Mouse (Mus musculus) limb, embryonic 10.5 days (tissue): Measurements from ENCODE around the gene Smim22. TPM values are rescaled to one million over a fixed set of nuclear protein-coding genes. Genes with fewer than 3 reads are reported as not detected.

ENCODE experiments used
- DNase-seq: peaks from one replicate; pipeline ENCODE4 v3.0.0-alpha.2; 2017; ENCODE audit warnings: low spot score
- H3K27ac ChIP-seq: fragments of 300-500 bp; sonication (generic); 2 replicates; pipeline ENCODE4 v1.5.1; 2016; ENCODE audit warnings: mild to moderate bottlenecking
- H3K27me3 ChIP-seq: fragments of 300-500 bp; sonication (generic); 2 replicates; pipeline ENCODE4 v1.6.1; 2016; ENCODE audit warnings: low read depth, mild to moderate bottlenecking; ENCODE audit not compliant: poor library complexity, severe bottlenecking
- H3K36me3 ChIP-seq: fragments of 300-500 bp; sonication (generic); 2 replicates; pipeline ENCODE4 v1.6.1; 2016; ENCODE audit warnings: mild to moderate bottlenecking, moderate library complexity
- H3K4me1 ChIP-seq: fragments of 300-500 bp; sonication (generic); 2 replicates; pipeline ENCODE4 v1.6.1; 2016
- H3K4me3 ChIP-seq: fragments of 300-500 bp; sonication (generic); 2 replicates; pipeline ENCODE4 v1.5.1; 2016; ENCODE audit warnings: mild to moderate bottlenecking, moderate library complexity
- H3K9me3 ChIP-seq: fragments of 300-500 bp; sonication (generic); replicated peaks from 2 replicates; pipeline ENCODE4 v1.6.1; 2016; ENCODE audit warnings: mild to moderate bottlenecking
- WGBS: fragments of 180-500 bp; shearing (Covaris S2); methylation state at CpG from one replicate; pipeline ENCODE4 v1.1.7; 2016; 5-methylcytosine and 5-hydroxymethylcytosine counted together
- polyA plus RNA-seq: library from polyadenylated mRNA; unstranded; fragments of >200 nt; fragmentation: Nextera tagmentation; extraction: Ambion mirVana; gene quantifications from 2 replicates; pipeline ENCODE4 v1.2.1, GENCODE M21; 2016

Gene Smim22
- polyA plus RNA-seq = 1.6 and 2.2 TPM in 2 replicates

- no peaks in the 10 kb centered on the region for H3K9me3 ChIP-seq
- H3K4me3 ChIP-seq = no peak within 1 kb of the TSS
- H3K27me3 ChIP-seq = no peaks in the 10 kb centered on the region
- H3K27ac ChIP-seq = peak within 1 kb of the TSS; percentile 46; the same call in 1 of the 2 replicates
- peaks cover 15% of the 10 kb centered on the region for H3K4me1 ChIP-seq
- no peak for DNase-seq
- 39% methylated on average over 5 of the region's 5 CpGs for WGBS
- H3K36me3 ChIP-seq = peaks cover 18% of the 10 kb centered on the region
Measured at GRCm38 (mm10) chr16:5007067-5007466, at the start of gene Smim22. Gene Smim22, plus strand, starts transcription at chr16:5007288.

GRCm38 (mm10) chr16:4957446-4957845 lies 49.6 kb upstream of the Smim22 start:
- no peak overlapping the region for H3K27ac ChIP-seq
- peaks cover 3% of the 10 kb centered on the region; the same call in 1 of the 2 replicates for H3K4me1 ChIP-seq
- no peak overlapping the region for H3K4me3 ChIP-seq
- DNase-seq = no peak
- H3K27me3 ChIP-seq = no peaks in the 10 kb centered on the region
- H3K9me3 ChIP-seq = no peaks in the 10 kb centered on the region
- peaks cover 78% of the 10 kb centered on the region for H3K36me3 ChIP-seq
- 90% methylated on average over 3 of the region's 3 CpGs for WGBS

GRCm38 (mm10) chr16:4960260-4960659 lies 46.8 kb upstream of the Smim22 start:
- peaks cover 50% of the 10 kb centered on the region for H3K36me3 ChIP-seq
- DNase-seq = no peak
- H3K4me1 ChIP-seq = peaks cover 20% of the 10 kb centered on the region
- no peaks in the 10 kb centered on the region for H3K9me3 ChIP-seq
- WGBS = 93% methylated on average over 8 of the region's 8 CpGs
- no peaks in the 10 kb centered on the region for H3K27me3 ChIP-seq
- no peak overlapping the region for H3K27ac ChIP-seq
- H3K4me3 ChIP-seq = no peak overlapping the region

GRCm38 (mm10) chr16:4963346-4963745 lies 43.7 kb upstream of the Smim22 start:
- Histone ChIP-seq H3K9me3 (no peaks in the 10 kb centered on the region), H3K27ac (no peak overlapping the region)
- DNase-seq = no peak

DNA sequence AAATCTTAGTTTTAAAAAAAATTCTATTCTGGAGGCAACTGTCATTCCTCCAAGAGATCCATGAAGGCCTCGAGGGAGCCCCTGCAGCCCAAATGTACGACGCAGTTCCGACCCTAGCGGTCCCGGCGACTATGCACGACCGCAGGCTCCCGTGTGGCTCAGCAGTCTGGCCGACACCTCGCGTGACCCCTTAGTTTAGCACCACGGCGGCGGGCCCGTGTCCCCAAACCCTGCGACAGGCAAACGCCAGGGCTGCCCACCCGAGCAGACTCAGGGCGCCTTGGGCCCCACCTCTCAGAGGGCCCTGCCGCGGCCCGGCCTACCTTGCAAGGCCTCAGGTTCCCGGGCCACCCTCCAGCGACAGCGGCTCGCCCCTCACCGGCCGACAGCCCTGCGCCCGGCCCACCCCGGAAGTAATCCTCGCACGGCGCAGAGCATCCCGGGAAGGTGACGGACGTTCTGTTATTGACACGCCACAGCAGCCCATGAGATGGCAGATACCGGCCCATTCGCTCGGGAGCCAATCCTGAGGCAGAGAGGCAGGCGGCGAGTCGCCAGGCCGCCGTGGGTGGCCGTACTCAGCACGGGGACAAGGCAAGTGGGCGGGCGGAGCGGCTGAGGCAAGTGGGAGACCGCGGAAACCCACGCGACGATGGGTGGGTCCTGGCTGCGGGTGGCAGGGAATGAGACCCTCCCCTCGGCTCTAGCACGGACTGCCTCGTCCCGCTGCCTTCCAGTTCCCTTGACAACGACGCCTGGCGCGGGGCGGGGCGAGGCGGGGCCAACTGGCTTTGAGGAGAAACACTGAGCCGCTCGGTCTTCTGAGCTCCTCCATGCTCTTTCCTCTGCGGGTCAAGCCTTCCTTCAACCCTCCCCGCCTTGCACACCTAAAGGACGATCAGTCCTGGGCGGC lies 43.0 kb upstream of the Smim22 start, which contains the start of gene Anks3:
Gene Anks3, minus strand, starts transcription at position 409 of the 913 bp plus-strand sequence.
- H3K9me3 ChIP-seq = no peaks in the 10 kb centered on the region
- peak; percentile 96 for DNase-seq
- WGBS = under 1% methylated on average over 76 of the region's 76 CpGs
- H3K4me1 ChIP-seq = peaks cover 23% of the 10 kb centered on the region
- peak within 1 kb of the TSS; percentile 93 for H3K4me3 ChIP-seq
- no peaks in the 10 kb centered on the region for H3K27me3 ChIP-seq
- peaks cover 16% of the 10 kb centered on the region for H3K36me3 ChIP-seq
- H3K27ac ChIP-seq = peak within 1 kb of the TSS; percentile 78

More at GRCm38 (mm10) chr16:4963346-4963745, 43.7 kb upstream of the Smim22 start:
- Histone ChIP-seq H3K4me3 (peak overlapping the region; percentile 93), H3K36me3 (peaks cover 20% of the 10 kb centered on the region), H3K4me1 (peaks cover 23% of the 10 kb centered on the region), H3K27me3 (no peaks in the 10 kb centered on the region)
- 47% methylated on average over 9 of the region's 9 CpGs for WGBS

GRCm38 (mm10) chr16:4964731-4965391 lies 42.2 kb upstream of the Smim22 start:
- whole genome bisulfite sequencing = 26% methylated on average over 13 of the region's 13 CpGs
- Histone ChIP-seq H3K27me3 (no peaks in the 10 kb centered on the region), H3K9me3 (no peaks in the 10 kb centered on the region), H3K4me1 (peaks cover 23% of the 10 kb centered on the region), H3K36me3 (peaks cover 8% of the 10 kb centered on the region), H3K4me3 (peak overlapping the region; percentile 93), H3K27ac (peak overlapping the region; percentile 78)
- DNase-seq = no peak

DNA sequence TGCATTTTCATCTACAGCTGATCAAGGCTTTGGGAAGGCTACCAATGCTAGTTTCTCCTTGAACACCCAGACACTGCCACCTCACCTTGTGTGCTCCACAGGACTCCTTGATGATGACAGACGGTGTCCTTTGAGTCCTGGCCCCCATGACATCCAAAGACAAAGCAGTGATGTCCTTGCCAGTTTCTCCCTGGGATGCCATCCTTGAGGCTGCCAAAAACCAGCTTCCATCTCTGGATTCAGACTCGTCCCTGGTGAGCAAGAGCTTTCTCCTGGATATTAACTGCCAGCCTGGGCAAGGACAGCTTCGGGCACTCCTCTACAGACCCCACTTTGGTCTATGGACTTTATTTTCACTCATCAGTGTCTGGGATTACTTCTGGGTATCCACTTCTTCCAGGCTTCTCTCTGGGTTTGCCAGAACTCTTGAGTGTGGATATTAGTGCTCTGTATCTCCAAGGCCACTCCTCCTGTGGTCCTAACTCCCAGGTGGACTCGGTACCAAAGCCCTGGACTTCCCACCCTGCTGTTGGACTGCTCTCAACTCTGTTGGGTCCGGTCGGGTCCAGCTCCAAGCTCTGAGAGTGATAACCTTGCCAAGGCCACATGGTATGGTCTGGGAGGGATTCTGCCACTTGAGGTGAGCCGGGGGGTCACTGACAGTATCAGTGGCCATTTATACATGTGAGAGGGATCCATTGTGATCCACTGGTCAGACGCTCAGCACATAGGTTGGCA lies 41.5 kb upstream of the Smim22 start:
- 0 out of 2 replicates have a peak, but pooled peaks cover under 1% of the 10 kb centered on the region for H3K36me3 ChIP-seq
- peaks cover 23% of the 10 kb centered on the region for H3K4me1 ChIP-seq
- no peak overlapping the region for H3K27ac ChIP-seq
- WGBS = 86% methylated on average over 8 of the region's 8 CpGs
- H3K9me3 ChIP-seq = no peaks in the 10 kb centered on the region
- no peaks in the 10 kb centered on the region for H3K27me3 ChIP-seq
- H3K4me3 ChIP-seq = peak overlapping the region; percentile 93; the same call in 1 of the 2 replicates
- no peak for DNase-seq

DNA sequence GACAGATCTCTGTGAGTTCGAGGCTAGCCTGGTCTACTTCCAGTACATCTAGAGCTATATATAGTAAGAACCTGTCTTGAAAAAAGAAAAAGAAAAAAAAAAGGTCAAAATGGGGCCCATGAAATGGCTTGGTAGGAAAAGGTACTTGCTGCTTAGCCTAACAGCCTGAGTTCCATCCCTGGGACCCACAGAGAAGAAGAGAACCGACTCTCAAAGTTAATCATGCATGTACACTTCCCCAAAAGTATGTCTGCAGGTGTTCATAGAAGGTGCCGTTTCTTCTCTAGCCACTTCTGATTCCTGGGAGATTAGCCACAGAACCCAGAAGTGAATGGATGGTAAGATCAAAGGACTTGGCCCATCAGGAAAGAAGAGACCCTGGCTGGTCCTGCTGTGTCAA lies 38.7 kb upstream of the Smim22 start:
- Histone ChIP-seq H3K4me1 (peaks cover 10% of the 10 kb centered on the region), H3K4me3 (no peak overlapping the region), H3K9me3 (no peaks in the 10 kb centered on the region), H3K36me3 (no peaks in the 10 kb centered on the region), H3K27me3 (no peaks in the 10 kb centered on the region), H3K27ac (no peak overlapping the region)
- WGBS = 88% methylated on average over 3 of the region's 3 CpGs
- DNase-seq = no peak

DNA sequence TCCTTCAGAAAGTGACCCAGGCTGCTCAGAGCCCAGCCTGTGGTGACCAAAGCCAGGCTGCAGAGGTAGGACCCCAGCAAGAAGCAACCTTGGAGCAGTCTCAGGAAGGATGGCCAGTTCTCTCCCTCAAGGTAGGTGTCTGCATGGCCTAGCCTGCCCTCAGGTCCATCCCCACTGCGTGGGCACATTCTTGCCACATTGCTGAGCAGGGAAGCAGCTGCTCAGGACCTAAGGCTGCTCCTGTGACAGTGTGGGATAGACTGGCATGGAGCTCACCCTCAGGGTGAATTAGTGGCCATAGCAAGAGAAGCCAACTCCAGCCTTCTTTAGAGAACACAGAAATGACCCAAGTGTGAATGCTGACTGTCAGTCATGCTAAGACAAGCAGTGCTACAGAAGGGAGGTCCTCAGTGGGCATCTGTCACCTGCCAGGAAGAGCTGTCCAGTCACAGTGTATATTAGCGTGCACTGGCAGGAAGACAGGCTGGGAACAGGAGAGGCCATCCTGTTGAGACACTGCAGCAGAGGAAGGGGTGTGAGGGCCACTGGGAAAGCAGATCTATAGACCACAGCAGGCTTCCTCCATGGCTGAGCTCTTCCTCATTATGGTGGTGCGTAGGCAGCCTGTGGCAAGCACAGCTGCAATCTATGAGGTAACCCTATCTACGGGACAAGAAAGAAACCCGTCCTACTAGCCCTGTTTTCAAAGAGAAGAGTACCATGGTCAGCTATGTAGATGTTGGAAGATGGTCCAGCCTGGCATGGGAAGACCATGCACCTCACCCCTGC lies 37.8 kb upstream of the Smim22 start:
- Histone ChIP-seq H3K27ac (no peak overlapping the region), H3K36me3 (no peaks in the 10 kb centered on the region), H3K27me3 (no peaks in the 10 kb centered on the region), H3K4me1 (peaks cover 9% of the 10 kb centered on the region; the same call in 1 of the 2 replicates), H3K4me3 (no peak overlapping the region), H3K9me3 (no peaks in the 10 kb centered on the region)
- WGBS = 82% methylated on average over 5 of the region's 5 CpGs
- DNase-seq = no peak

- Histone ChIP-seq H3K4me1 (no peaks in the 10 kb centered on the region), H3K9me3 (no peaks in the 10 kb centered on the region), H3K27ac (no peak overlapping the region), H3K27me3 (no peaks in the 10 kb centered on the region), H3K4me3 (no peak overlapping the region), H3K36me3 (no peaks in the 10 kb centered on the region)
- 71% methylated on average over 4 of the region's 4 CpGs for WGBS
- DNase-seq = no peak
Measured at GRCm38 (mm10) chr16:4971626-4972025, 35.5 kb upstream of the Smim22 start.

DNA sequence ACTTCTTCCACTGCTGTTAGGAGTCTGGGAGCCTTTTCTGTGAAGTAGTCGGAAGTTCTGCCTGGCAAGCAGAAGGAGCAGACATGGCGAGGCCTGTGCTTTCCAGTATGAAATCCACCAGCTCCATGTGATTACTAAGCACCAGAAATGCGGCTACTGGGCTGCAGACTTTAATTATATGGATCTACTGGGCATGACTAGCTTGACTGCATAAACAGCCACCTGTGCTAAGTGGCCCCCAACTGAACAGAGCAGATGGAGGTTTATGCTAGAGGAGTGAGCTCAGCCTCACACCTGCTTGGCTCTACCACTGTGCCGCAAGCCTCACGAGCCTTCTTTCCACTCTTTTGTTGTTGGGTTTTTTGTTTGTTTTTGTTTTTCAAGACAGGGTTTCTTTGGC lies 32.6 kb upstream of the Smim22 start:
- no peak overlapping the region for H3K27ac ChIP-seq
- H3K36me3 ChIP-seq = no peaks in the 10 kb centered on the region
- H3K4me1 ChIP-seq = no peaks in the 10 kb centered on the region
- no peaks in the 10 kb centered on the region for H3K9me3 ChIP-seq
- 80% methylated on average over 5 of the region's 5 CpGs for WGBS
- no peaks in the 10 kb centered on the region for H3K27me3 ChIP-seq
- DNase-seq = no peak
- no peak overlapping the region for H3K4me3 ChIP-seq

- H3K27ac ChIP-seq = no peak overlapping the region
- H3K4me3 ChIP-seq = no peak overlapping the region
- WGBS = 78% methylated on average over 2 of the region's 2 CpGs
- H3K4me1 ChIP-seq = no peaks in the 10 kb centered on the region
- H3K9me3 ChIP-seq = no peaks in the 10 kb centered on the region
- H3K27me3 ChIP-seq = no peaks in the 10 kb centered on the region
- no peak for DNase-seq
- H3K36me3 ChIP-seq = no peaks in the 10 kb centered on the region
Measured at GRCm38 (mm10) chr16:4976180-4976579, 30.9 kb upstream of the Smim22 start.
